Mouse (Mus musculus): ENCODE data around the gene 2010111I01Rik. TPM values are rescaled to one million over a fixed set of nuclear protein-coding genes. Genes with fewer than 3 reads are reported as not detected.

Gene 2010111I01Rik
- total and polyA plus RNA-seq, 3 experiments: 13.3 to 19.8 (median 14.4) TPM

GRCm38 (mm10) chr13:63223026-63223770 is 258.5 kb downstream of the 2010111I01Rik start:
- 0 out of 4 replicates have a peak, but pooled peaks cover 0 to 2% of the 10 kb centered on the region in 2 experiments for H3K4me1 ChIP-seq (ENCODE audit: control insufficient read depth in 1 of 2, insufficient read depth in 2 of 2)
- no peaks in the 10 kb centered on the region for H3K27me3 ChIP-seq (replicated peaks)
- no peak overlapping the region for H3K27ac ChIP-seq (ENCODE audit: insufficient read depth, low read depth)
- no peak overlapping the region for H3K4me2 ChIP-seq (ENCODE audit: insufficient read depth, low read depth, poor library complexity, severe bottlenecking)
- in situ Hi-C loops (cut with MboI; ENCODE audit: low pct_ligation_motif_present, low pct_unique_long_range_greater_than_20kb, low sequenced_read_pairs) (no loop called here), dilution Hi-C loops (cut with MboI; ENCODE audit: extremely low pct_ligation_motif_present, extremely low pct_unique_long_range_greater_than_20kb, low sequenced_read_pairs) (no loop called here)
- H3K9ac ChIP-seq (ENCODE audit: insufficient read depth, low read depth): no peak overlapping the region
- H3K9me3 ChIP-seq (replicated peaks; ENCODE audit: low read length): no peaks in the 10 kb centered on the region
- H3K79me2 ChIP-seq (replicated peaks; ENCODE audit: control insufficient read depth, extremely low read depth, insufficient read depth, poor library complexity, severe bottlenecking): no peaks in the 10 kb centered on the region
- TF ChIP-seq EP300 (IDR thresholded peaks at IDR 0.05; ENCODE audit: low read length): peak; percentile 76
- 0 out of 2 replicates have a peak, but pooled peaks have one; percentile 14 for TF ChIP-seq ETS1 (conservative IDR thresholded peaks at IDR 0.05; ENCODE audit: low read depth, low read length)
- peak; percentile 48; the same call in 1 of the 2 replicates for TF ChIP-seq BHLHE40 (IDR thresholded peaks at IDR 0.05; ENCODE audit: low read depth, low read length)
- peak; percentile 68; the same call in 1 of the 2 replicates for TF ChIP-seq RCOR1 (conservative IDR thresholded peaks at IDR 0.05; ENCODE audit: low read depth, low read length)
- no peak for TF ChIP-seq UBTF (IDR thresholded peaks at IDR 0.05; ENCODE audit: low read depth, low read length)
- peak; percentile 76 for TF ChIP-seq JUN (IDR thresholded peaks at IDR 0.05; ENCODE audit: insufficient read depth, low read depth, low read length)
- no peak for TF ChIP-seq NRF1 (IDR thresholded peaks at IDR 0.05; ENCODE audit: low read depth, low read length)
- peak; percentile 84 for TF ChIP-seq JUND (conservative IDR thresholded peaks at IDR 0.05; ENCODE audit: low read depth, low read length)
- no peak for TF ChIP-seq SMC3 (IDR thresholded peaks at IDR 0.05; ENCODE audit: low read depth, low read length)
- TF ChIP-seq CHD2 (IDR thresholded peaks at IDR 0.05; ENCODE audit: low read length): no peak
- no peak for TF ChIP-seq USF2 (conservative IDR thresholded peaks at IDR 0.05; ENCODE audit: low read depth, low read length)
- TF ChIP-seq IRF4 (IDR thresholded peaks at IDR 0.05; ENCODE audit: low read depth, low read length): peak; percentile 84
- no peaks in the 10 kb centered on the region for H3K36me3 ChIP-seq (replicated peaks in 1 of 2; ENCODE audit: control insufficient read depth in 1 of 2, insufficient read depth in 1 of 2, low read length in 1 of 2)
- no peak for DNase-seq (ENCODE audit: extremely low read depth)
- no peak overlapping the region for H3K4me3 ChIP-seq (replicated peaks in 1 of 3; ENCODE audit: low read depth in 2 of 3, low read length in 2 of 3, poor library complexity in 1 of 3)

DNA sequence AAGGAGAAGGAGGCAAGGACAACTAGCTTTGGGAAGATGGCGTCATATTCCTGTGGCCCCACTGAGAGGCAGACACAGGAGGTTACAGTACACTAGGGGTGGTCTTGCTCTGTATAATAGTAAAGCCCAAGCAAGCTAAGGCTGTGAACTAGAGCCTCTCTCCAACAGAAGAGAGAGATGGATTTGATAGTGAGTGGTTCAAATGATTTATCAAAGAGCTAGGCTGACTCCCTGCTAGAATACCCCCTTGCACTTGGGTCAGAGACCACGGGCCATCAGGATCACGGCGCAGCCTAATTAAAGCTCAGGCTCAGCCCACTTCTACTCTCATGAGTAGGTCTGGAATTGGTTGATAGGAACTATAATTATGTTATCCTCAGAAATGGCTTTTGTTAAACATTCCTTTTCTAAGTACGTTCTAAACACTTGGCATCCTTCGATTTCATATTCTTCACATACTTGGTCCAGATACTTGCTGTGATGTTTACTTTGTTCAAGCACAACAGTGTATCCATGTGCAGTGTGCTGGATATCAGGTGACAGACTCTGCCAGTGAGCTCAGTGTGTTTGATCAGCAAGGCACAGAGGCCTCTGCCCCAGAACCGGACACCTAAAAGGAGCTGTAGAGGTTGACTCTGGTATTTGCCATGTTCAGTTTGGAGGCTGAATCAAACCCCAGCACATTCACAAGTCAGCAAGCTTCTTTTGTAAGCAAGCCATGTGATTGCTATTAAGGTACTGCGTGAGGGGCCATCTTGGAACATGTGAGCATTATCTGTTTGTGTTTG is 261.3 kb downstream of the 2010111I01Rik start:
- H3K4me2 ChIP-seq (ENCODE audit: insufficient read depth, low read depth, poor library complexity, severe bottlenecking): no peak overlapping the region
- 0 out of 4 replicates have a peak, but pooled peaks cover 0 to 2% of the 10 kb centered on the region in 2 experiments for H3K4me1 ChIP-seq (ENCODE audit: control insufficient read depth in 1 of 2, insufficient read depth in 2 of 2)
- no peak for DNase-seq (ENCODE audit: extremely low read depth)
- H3K27me3 ChIP-seq (replicated peaks): no peaks in the 10 kb centered on the region
- in situ Hi-C loops (cut with MboI; ENCODE audit: low pct_ligation_motif_present, low pct_unique_long_range_greater_than_20kb, low sequenced_read_pairs) (no loop called here), dilution Hi-C loops (cut with MboI; ENCODE audit: extremely low pct_ligation_motif_present, extremely low pct_unique_long_range_greater_than_20kb, low sequenced_read_pairs) (no loop called here)
- H3K36me3 ChIP-seq (replicated peaks in 1 of 2; ENCODE audit: control insufficient read depth in 1 of 2, insufficient read depth in 1 of 2, low read length in 1 of 2): no peaks in the 10 kb centered on the region
- no peak overlapping the region for H3K4me3 ChIP-seq (replicated peaks in 1 of 3; ENCODE audit: low read depth in 2 of 3, low read length in 2 of 3, poor library complexity in 1 of 3)
- TF ChIP-seq MAX (IDR thresholded peaks at IDR 0.05; ENCODE audit: low read length) (no peak), IRF4 (IDR thresholded peaks at IDR 0.05; ENCODE audit: low read depth, low read length) (no peak), MEF2A (IDR thresholded peaks at IDR 0.05; ENCODE audit: borderline replicate concordance, low read depth, low read length) (no peak), ELF1 (IDR thresholded peaks at IDR 0.05; ENCODE audit: low read depth, low read length) (no peak), POLR2AphosphoS2 (IDR thresholded peaks at IDR 0.05; ENCODE audit: low read depth, low read length) (no peak), TBP (conservative IDR thresholded peaks at IDR 0.05; ENCODE audit: low read depth, low read length) (no peak), RCOR1 (conservative IDR thresholded peaks at IDR 0.05; ENCODE audit: low read depth, low read length) (no peak), RAD21 (IDR thresholded peaks at IDR 0.05; ENCODE audit: low read depth, low read length) (no peak), NRF1 (IDR thresholded peaks at IDR 0.05; ENCODE audit: low read depth, low read length) (no peak), UBTF (IDR thresholded peaks at IDR 0.05; ENCODE audit: low read depth, low read length) (no peak), EP300 (IDR thresholded peaks at IDR 0.05; ENCODE audit: low read length) (no peak), JUND (conservative IDR thresholded peaks at IDR 0.05; ENCODE audit: low read depth, low read length) (no peak), SIN3A (IDR thresholded peaks at IDR 0.05; ENCODE audit: low read length) (no peak), ETS1 (conservative IDR thresholded peaks at IDR 0.05; ENCODE audit: low read depth, low read length) (no peak), MXI1 (IDR thresholded peaks at IDR 0.05; ENCODE audit: low read depth, low read length) (no peak), CHD2 (IDR thresholded peaks at IDR 0.05; ENCODE audit: low read length) (no peak), USF1 (IDR thresholded peaks at IDR 0.05; ENCODE audit: low read depth, low read length) (no peak), ZKSCAN1 (IDR thresholded peaks at IDR 0.05; ENCODE audit: borderline replicate concordance, low read depth, low read length) (no peak), CTCF (conservative IDR thresholded peaks at IDR 0.05 in 1 of 2, IDR thresholded peaks at IDR 0.05 in 1 of 2; ENCODE audit: low read depth in 2 of 2, low read length in 2 of 2) (no peak), USF2 (conservative IDR thresholded peaks at IDR 0.05; ENCODE audit: low read depth, low read length) (no peak)
- H3K9ac ChIP-seq (ENCODE audit: insufficient read depth, low read depth): no peak overlapping the region
- H3K9me3 ChIP-seq (replicated peaks; ENCODE audit: low read length): no peaks in the 10 kb centered on the region
- no peaks in the 10 kb centered on the region for H3K79me2 ChIP-seq (replicated peaks; ENCODE audit: control insufficient read depth, extremely low read depth, insufficient read depth, poor library complexity, severe bottlenecking)
- H3K27ac ChIP-seq (ENCODE audit: insufficient read depth, low read depth): no peak overlapping the region

Measured in CH12.LX (cell line).